Mouse (Mus musculus) kidney, postnatal 0 days (tissue): Measurements from ENCODE around the gene Fbf1. TPM values are rescaled to one million over a fixed set of nuclear protein-coding genes. Genes with fewer than 3 reads are reported as not detected.

Experiments used
- ATAC-seq: fragments of 200-750 bp; cut with Nextera tagmentation; replicated peaks from 2 replicates; pipeline ENCODE4 v1.8.0; 2017; ENCODE audit warnings: low read depth, moderate number of reproducible peaks, moderate TSS enrichment, moderate library complexity; ENCODE audit not compliant: low FRiP score
- DNase-seq: peaks from one replicate; pipeline ENCODE4 v3.0.0-alpha.2; 2016; ENCODE audit warnings: low spot score
- H3K27ac ChIP-seq: fragments of 300-500 bp; sonication (generic); 2 replicates; pipeline ENCODE4 v1.5.1; 2014; ENCODE audit warnings: mild to moderate bottlenecking
- H3K27me3 ChIP-seq: fragments of 300-500 bp; sonication (generic); 2 replicates; pipeline ENCODE4 v1.6.1; 2014; ENCODE audit warnings: low read length, mixed read lengths; ENCODE audit not compliant: insufficient read depth
- H3K36me3 ChIP-seq: fragments of 300-500 bp; sonication (generic); 2 replicates; pipeline ENCODE4 v1.6.1; 2014; ENCODE audit warnings: low read length, mixed read lengths; ENCODE audit not compliant: insufficient read depth
- H3K4me1 ChIP-seq: fragments of 300-500 bp; sonication (generic); replicated peaks from 2 replicates; pipeline ENCODE4 v1.6.1; 2014; ENCODE audit warnings: antibody characterized with exemption, low read length, mixed read lengths; ENCODE audit not compliant: insufficient read depth
- H3K4me2 ChIP-seq: fragments of 300-500 bp; sonication (generic); 2 replicates; pipeline ENCODE4 v1.6.1; 2014; ENCODE audit warnings: mild to moderate bottlenecking, low read length, moderate library complexity, mixed read lengths
- H3K4me3 ChIP-seq: fragments of 300-500 bp; sonication (generic); replicated peaks from 2 replicates; pipeline ENCODE4 v1.5.1; 2014; ENCODE audit warnings: low read depth, low read length
- H3K9ac ChIP-seq: fragments of 300-500 bp; sonication (generic); 2 replicates; pipeline ENCODE4 v1.6.1; 2014; ENCODE audit warnings: low read depth, low read length
- H3K9me3 ChIP-seq: fragments of 300-500 bp; sonication (generic); replicated peaks from 2 replicates; pipeline ENCODE4 v1.6.1; 2016; ENCODE audit warnings: low read length, inconsistent platforms, mixed read lengths
- CTCF ChIP-seq: IDR thresholded peaks from 2 replicates; pipeline ENCODE4 v1.5.1; 2016; ENCODE audit warnings: antibody characterized with exemption, low read depth, mild to moderate bottlenecking, moderate library complexity
- WGBS: fragments of 180-500 bp; shearing (Covaris S2); extraction: QIAGEN DNeasy Blood & Tissue Kit; methylation state at CpG from one replicate; pipeline ENCODE4 v1.1.7; 2014; 5-methylcytosine and 5-hydroxymethylcytosine counted together
- polyA plus RNA-seq: library from polyadenylated mRNA; unstranded; fragments of >200 nt; fragmentation: Nextera tagmentation; extraction: Ambion mirVana; gene quantifications from 2 replicates; pipeline ENCODE4 v1.2.1, GENCODE M21; 2015

The Fbf1 gene
- polyA plus RNA-seq, 1 experiment from 2014 or later: 16.8 TPM

GRCm38 (mm10) chr11:116198639-116199531 is 30.9 kb upstream of the Fbf1 start, which contains the start of the genes Ten1 and Acox1:
Gene Ten1, plus strand, starts transcription at chr11:116198855.
Gene Acox1, minus strand, starts transcription at chr11:116199045.
- Histone ChIP-seq H3K9me3 (no peaks in the 10 kb centered on the region), H3K4me1 (peaks cover 2% of the 10 kb centered on the region; the same call in 1 of the 2 replicates), H3K27ac (peak within 1 kb of the TSS; percentile 94), H3K36me3 (peaks cover 5% of the 10 kb centered on the region; the same call in 1 of the 2 replicates), H3K9ac (peak within 1 kb of the TSS; percentile 88), H3K4me3 (peak within 1 kb of the TSS; percentile 75), H3K27me3 (no peaks in the 10 kb centered on the region), H3K4me2 (peak within 1 kb of the TSS; percentile 80)
- TF ChIP-seq CTCF: no peak
- DNase-seq: peak; percentile 97
- peak; percentile 94 for ATAC-seq
- under 1% methylated on average over 61 of the region's 62 CpGs for WGBS

GRCm38 (mm10) chr11:116198132-116198531 is 30.2 kb upstream of the Fbf1 start:
- Histone ChIP-seq H3K27me3 (no peaks in the 10 kb centered on the region), H3K36me3 (peaks cover 5% of the 10 kb centered on the region; the same call in 1 of the 2 replicates), H3K4me3 (peak overlapping the region; percentile 75), H3K4me1 (peaks cover 2% of the 10 kb centered on the region; the same call in 1 of the 2 replicates), H3K4me2 (peak overlapping the region; percentile 80), H3K9ac (peak overlapping the region; percentile 88), H3K27ac (peak overlapping the region; percentile 94), H3K9me3 (no peaks in the 10 kb centered on the region)
- TF ChIP-seq CTCF: no peak
- 20% methylated on average over 13 of the region's 13 CpGs for WGBS
- no peak for ATAC-seq
- peak; percentile 29 for DNase-seq

- Histone ChIP-seq H3K4me3 (0 out of 2 replicates have a peak overlapping the region, but pooled peaks have one; percentile 8), H3K27ac (no peak overlapping the region), H3K9ac (0 out of 2 replicates have a peak overlapping the region, but pooled peaks have one; percentile 88), H3K4me2 (peak overlapping the region; percentile 80), H3K9me3 (no peaks in the 10 kb centered on the region), H3K27me3 (no peaks in the 10 kb centered on the region), H3K36me3 (peaks cover 5% of the 10 kb centered on the region; the same call in 1 of the 2 replicates), H3K4me1 (peaks cover 2% of the 10 kb centered on the region; the same call in 1 of the 2 replicates)
- ATAC-seq (no peak), DNase-seq (no peak)
- WGBS: 85% methylated on average over 6 of the region's 6 CpGs
- no peak for TF ChIP-seq CTCF
Measured at GRCm38 (mm10) chr11:116197584-116197906, 29.6 kb upstream of the Fbf1 start.

GRCm38 (mm10) chr11:116196866-116197583 is 29.1 kb upstream of the Fbf1 start:
- ATAC-seq (no peak), DNase-seq (no peak)
- Histone ChIP-seq H3K36me3 (peaks cover 6% of the 10 kb centered on the region; the same call in 1 of the 2 replicates), H3K4me1 (peaks cover 2% of the 10 kb centered on the region; the same call in 1 of the 2 replicates), H3K9ac (no peak overlapping the region), H3K9me3 (no peaks in the 10 kb centered on the region), H3K4me2 (0 out of 2 replicates have a peak overlapping the region, but pooled peaks have one; percentile 80), H3K4me3 (0 out of 2 replicates have a peak overlapping the region, but pooled peaks have one; percentile 8), H3K27me3 (no peaks in the 10 kb centered on the region), H3K27ac (no peak overlapping the region)
- 94% methylated on average over 18 of the region's 18 CpGs for WGBS
- TF ChIP-seq CTCF: no peak

- ATAC-seq (no peak), DNase-seq (no peak)
- H3K4me2 ChIP-seq: 0 out of 2 replicates have a peak overlapping the region, but pooled peaks have one; percentile 80
- no peak overlapping the region for H3K9ac ChIP-seq
- 83% methylated on average over 3 of the region's 3 CpGs for WGBS
- no peaks in the 10 kb centered on the region for H3K9me3 ChIP-seq
- H3K4me1 ChIP-seq: peaks cover 2% of the 10 kb centered on the region; the same call in 1 of the 2 replicates
- no peaks in the 10 kb centered on the region for H3K27me3 ChIP-seq
- H3K36me3 ChIP-seq: peaks cover 9% of the 10 kb centered on the region; the same call in 1 of the 2 replicates
- H3K27ac ChIP-seq: peak overlapping the region; percentile 13; the same call in 1 of the 2 replicates
- H3K4me3 ChIP-seq: no peak overlapping the region
- no peak for TF ChIP-seq CTCF
Measured at GRCm38 (mm10) chr11:116196336-116196735, 28.4 kb upstream of the Fbf1 start.
